Mouse (Mus musculus) CH12.LX (cell line): ENCODE measurements around the gene 9530077C05Rik.

ENCODE experiments used
- CHD2 ChIP-seq: IDR thresholded peaks from 2 replicates; pipeline ENCODE4 v1.6.1; 2011; ENCODE audit warnings: low read length, improper control_type of control experiment
- CTCF ChIP-seq, 2 experiments: IDR thresholded peaks in 1 of 2; conservative IDR thresholded peaks in 1 of 2; 2 replicates each; pipeline ENCODE4 v1.5.1; 2011 to 2012; ENCODE audit warnings: low read depth in 2 of 2, low read length in 2 of 2, improper control_type of control experiment in 1 of 2, inconsistent platforms in 1 of 2, mild to moderate bottlenecking in 1 of 2, moderate library complexity in 1 of 2
- EP300 ChIP-seq: IDR thresholded peaks from 2 replicates; pipeline ENCODE4 v1.6.1; 2011; ENCODE audit warnings: low read length, improper control_type of control experiment
- ETS1 ChIP-seq: conservative IDR thresholded peaks from 2 replicates; pipeline ENCODE4 v1.6.1; 2012; ENCODE audit warnings: low read depth, mild to moderate bottlenecking, inconsistent platforms, low read length, improper control_type of control experiment, moderate library complexity
- JUND ChIP-seq: conservative IDR thresholded peaks from 2 replicates; pipeline ENCODE4 v1.6.1; 2011; ENCODE audit warnings: low read depth, low read length, improper control_type of control experiment
- MAX ChIP-seq: IDR thresholded peaks from 2 replicates; pipeline ENCODE4 v1.6.1; 2011; ENCODE audit warnings: low read length, improper control_type of control experiment
- MAZ ChIP-seq: IDR thresholded peaks from 2 replicates; pipeline ENCODE4 v1.6.1; 2012; ENCODE audit warnings: low read depth, mild to moderate bottlenecking, inconsistent platforms, low read length, improper control_type of control experiment, moderate library complexity
- POLR2A ChIP-seq: IDR thresholded peaks from 2 replicates; pipeline ENCODE4 v1.6.1; 2011; ENCODE audit warnings: low read depth, mild to moderate bottlenecking, improper control_type of control experiment, low read length
- SIN3A ChIP-seq: IDR thresholded peaks from 2 replicates; pipeline ENCODE4 v1.6.1; 2012; ENCODE audit warnings: low read length, improper control_type of control experiment, inconsistent platforms
- USF1 ChIP-seq: IDR thresholded peaks from 2 replicates; pipeline ENCODE4 v1.6.1; 2014; ENCODE audit warnings: low read depth, mild to moderate bottlenecking, inconsistent platforms, low read length, improper control_type of control experiment
- ZNF384 ChIP-seq: IDR thresholded peaks from 2 replicates; pipeline ENCODE4 v1.6.1; 2012; ENCODE audit warnings: low read depth, low read length, improper control_type of control experiment, inconsistent platforms

GRCm38 (mm10) chr9:22389736-22390245 is 21.5 kb upstream of the 9530077C05Rik start:
- TF ChIP-seq USF1 (no peak), POLR2A (no peak), ZNF384 (no peak), CTCF (conservative IDR thresholded peaks at IDR 0.05 in 1 of 2, IDR thresholded peaks at IDR 0.05 in 1 of 2; ENCODE audit: low read depth in 2 of 2, low read length in 2 of 2) (no peak), MAX (no peak), EP300 (no peak; the same call in 1 of the 2 replicates), JUND (no peak), ETS1 (no peak), CHD2 (0 out of 2 replicates have a peak, but pooled peaks have one; percentile 29), MAZ (no peak), SIN3A (no peak)
